Mouse (Mus musculus) cerebellum, adult 2 months (tissue): ENCODE data around the gene Soga3.
A peak's percentile ranks its signal among the peaks of the same experiment; 100 is the strongest.

ENCODE experiments used
- CTCF ChIP-seq: fragments of 200-500 bp; IDR thresholded peaks from 2 replicates; pipeline ENCODE4 v1.5.1; 2011; ENCODE audit warnings: low read depth, mild to moderate bottlenecking, control low read depth, low read length, moderate library complexity, borderline replicate concordance; ENCODE audit not compliant: insufficient read depth
- POLR2A ChIP-seq: fragments of 200-500 bp; IDR thresholded peaks from 2 replicates; pipeline ENCODE4 v1.6.1; 2011; ENCODE audit warnings: low read length, control low read depth, borderline replicate concordance; ENCODE audit not compliant: insufficient read depth

- 0 out of 2 replicates have a peak, but pooled peaks have one; percentile 7 for TF ChIP-seq POLR2A
- peak; percentile 36; the same call in 1 of the 2 replicates for TF ChIP-seq CTCF
Measured at GRCm38 (mm10) chr10:29146198-29146857, 2.7 kb downstream of the Soga3 start.
